ENCODE assay signal across 33 mouse cellular contexts in genomic region chr6:24607531-24607930, GRCm38 (mm10). TPM values are rescaled to one million over a fixed set of nuclear protein-coding genes. Genes with fewer than 3 reads are reported as not detected.
DNase-seq lines count a peak whose midpoint lies in the region; ATAC-seq lines count a peak whose summit lies in the region.
"Had no signal": no experiment of that assay in that cellular context is flagged by ENCODE, and none has a peak within 500 bp of the region (broad histone marks: within the 10 kb centered on the region; RNA-seq: fewer than 3 reads in every experiment).

No protein-coding gene starts in this region.

- H3K9me3 ChIP-seq in kidney, embryonic 15.5 days (replicated peaks): no peaks in the 10 kb centered on the region
- H3K9me3 ChIP-seq: forebrain, embryonic 13.5 days; heart, embryonic 10.5 days; hindbrain, embryonic 15.5 days; limb, embryonic 10.5 days; limb, embryonic 15.5 days; liver, embryonic 13.5 days had no signal

- no peaks in the 10 kb centered on the region for H3K4me1 ChIP-seq in kidney, embryonic 15.5 days
- H3K4me1 ChIP-seq: forebrain, embryonic 13.5 days; hindbrain, embryonic 15.5 days; limb, embryonic 10.5 days; limb, embryonic 15.5 days; liver, embryonic 13.5 days had no signal

- H3K36me3 ChIP-seq in kidney, embryonic 15.5 days: peaks cover 2% of the 10 kb centered on the region; the same call in 1 of the 2 replicates
- H3K36me3 ChIP-seq: hindbrain, embryonic 15.5 days had no signal

- no peak overlapping the region for H3K4me3 ChIP-seq in kidney, embryonic 15.5 days (replicated peaks)
- H3K4me3 ChIP-seq: forebrain, embryonic 13.5 days; heart, embryonic 10.5 days; hindbrain, embryonic 15.5 days; limb, embryonic 10.5 days; limb, embryonic 15.5 days; liver, embryonic 13.5 days had no signal

- no peak for DNase-seq in cerebellum, adult 8-10 months
- DNase-seq in heart, adult 11 months: peak; percentile 67
- no peak for DNase-seq in heart, postnatal 10 days
- DNase-seq in kidney, postnatal 4 days: no peak
- DNase-seq in brain, adult 2 months (ENCODE audit: low read depth, low spot score): peak; percentile 33
- DNase-seq: adrenal gland, adult 2 months; cerebellum, adult 11-12 months; cerebellum, postnatal 36 days; kidney, adult 18-20 months; layer of hippocampus, postnatal 36 days; liver, embryonic 13.5 days; lung, adult 2 months; right cerebral cortex, postnatal 25 days; spleen, adult 18-20 months; thymus, postnatal 14 days had no signal

- peak; percentile 17; the same call in 1 of the 2 replicates for ATAC-seq in cerebellum, adult (ENCODE audit: insufficient number of reproducible peaks, low FRiP score, low TSS enrichment)
- ATAC-seq in kidney, embryonic 15.5 days (replicated peaks; ENCODE audit: low FRiP score): peak; percentile 65; the same call in 1 of the 2 replicates
- ATAC-seq: activated CD4-positive, CD25-positive, alpha-beta regulatory T cell, adult 4 months; forebrain, embryonic 13.5 days; midbrain, embryonic 16.5 days had no signal

- 66% methylated on average over 15 of the region's 15 CpGs for WGBS in kidney, embryonic 15.5 days

- intact Hi-C loops in heart, postnatal 10 days (cut with DNase I): no loop called here

- H3K27me3 ChIP-seq in kidney, embryonic 15.5 days: no peaks in the 10 kb centered on the region
- H3K27me3 ChIP-seq: CH12.LX; forebrain, embryonic 13.5 days; hindbrain, embryonic 15.5 days; limb, embryonic 15.5 days; liver, embryonic 13.5 days had no signal

- H3K4me2 ChIP-seq in kidney, embryonic 15.5 days: no peak overlapping the region
- H3K4me2 ChIP-seq: forebrain, embryonic 13.5 days; hindbrain, embryonic 15.5 days; limb, embryonic 15.5 days; liver, embryonic 13.5 days; midbrain, embryonic 11.5 days had no signal

- H3K27ac ChIP-seq in kidney, embryonic 15.5 days: no peak overlapping the region
- H3K27ac ChIP-seq: forebrain, embryonic 13.5 days; heart, embryonic 10.5 days; hindbrain, embryonic 15.5 days; limb, embryonic 10.5 days; limb, embryonic 15.5 days; liver, embryonic 13.5 days had no signal

- no peak overlapping the region for H3K9ac ChIP-seq in kidney, embryonic 15.5 days
- H3K9ac ChIP-seq: forebrain, embryonic 13.5 days; hindbrain, embryonic 15.5 days; limb, embryonic 15.5 days; liver, embryonic 13.5 days had no signal

RNA-seq across cellular contexts. Expression of gene Lmod2, which starts 10.0 kb away (rescaled TPM):
- total RNA-seq in heart, postnatal 10 days (2021): 100 to 1,000 TPM; 278 to 346 TPM
- polyA plus RNA-seq in kidney, embryonic 15.5 days (2015; fragmentation: Nextera tagmentation; extraction: Ambion mirVana): 0.17 and 0.55 TPM in 2 replicates
- total RNA-seq: CH12.LX; ES-E14; hematopoietic stem cell, adult 5-6 weeks; layer of hippocampus, postnatal 36 days; megakaryocyte, adult 5-6 weeks; neutrophil, adult 5-6 weeks had no signal
- polyA plus RNA-seq: activated CD4-positive, CD25-positive, alpha-beta regulatory T cell, adult 4 months; adrenal gland, adult 2 months; forebrain, embryonic 13.5 days; hindbrain, embryonic 15.5 days; intestine, embryonic 14.5 days; large intestine, adult 2 months; midbrain, embryonic 11.5 days; midbrain, embryonic 16.5 days; urinary bladder, adult 2 months had no signal

RNA-seq across cellular contexts. Expression of gene Wasl, which starts 57.3 kb away (rescaled TPM):
- total RNA-seq in heart, postnatal 10 days (2021): 10 to 100 TPM; 35.1 to 36.4 TPM
- 77.7 and 87.6 TPM in 2 replicates for polyA plus RNA-seq in kidney, embryonic 15.5 days (2015; fragmentation: Nextera tagmentation; extraction: Ambion mirVana)

Comparison
In these comparisons a context has a peak if more than half of its experiments do, and no peak if none do; other contexts are left out.
1. DNase-seq: peak in heart, adult 11 months (single experiment) and brain, adult 2 months (single experiment); none in cerebellum, adult 8-10 months (single experiment), heart, postnatal 10 days (0 of 2) and kidney, postnatal 4 days (0 of 2).